Mouse (Mus musculus) testis, adult 2 months (tissue): ENCODE data around the gene Abcc5. TPM values are rescaled to one million over a fixed set of nuclear protein-coding genes. Genes with fewer than 3 reads are reported as not detected.
"Not testable (repeated sequence)": the region's sequence is repeated elsewhere in the genome, so short reads cannot be mapped to it uniquely, and the experiment has no call there.

Experiments
- H3K27ac ChIP-seq: fragments of 200-500 bp; 2 replicates; pipeline ENCODE4 v1.5.1; 2012; ENCODE audit warnings: low read depth, low read length; ENCODE audit not compliant: control insufficient read depth, insufficient read depth
- H3K27me3 ChIP-seq: fragments of 200-500 bp; 2 replicates; pipeline ENCODE4 v1.6.1; 2012; ENCODE audit warnings: mild to moderate bottlenecking, low read length, moderate library complexity; ENCODE audit not compliant: control insufficient read depth, insufficient read depth
- H3K36me3 ChIP-seq: fragments of 200-500 bp; 2 replicates; pipeline ENCODE4 v1.6.1; 2012; ENCODE audit warnings: mild to moderate bottlenecking, low read length; ENCODE audit not compliant: control insufficient read depth, insufficient read depth
- H3K4me1 ChIP-seq: fragments of 200-500 bp; 2 replicates; pipeline ENCODE4 v1.6.1; 2012; ENCODE audit warnings: low read length; ENCODE audit not compliant: control insufficient read depth, insufficient read depth
- H3K4me3 ChIP-seq: fragments of 200-500 bp; 2 replicates; pipeline ENCODE4 v1.5.1; 2012; ENCODE audit warnings: low read depth, mild to moderate bottlenecking, low read length, moderate library complexity, mixed read lengths; ENCODE audit not compliant: control insufficient read depth
- CTCF ChIP-seq: fragments of 200-500 bp; IDR thresholded peaks from 2 replicates; pipeline ENCODE4 v1.5.1; 2012; ENCODE audit warnings: low read depth, mild to moderate bottlenecking, inconsistent platforms, low read length, moderate library complexity; ENCODE audit not compliant: control insufficient read depth, insufficient read depth, insufficient replicate concordance
- POLR2A ChIP-seq: fragments of 200-500 bp; IDR thresholded peaks from 2 replicates; pipeline ENCODE4 v1.6.1; 2012; ENCODE audit warnings: low read depth, mild to moderate bottlenecking, inconsistent platforms, low read length, moderate library complexity; ENCODE audit not compliant: control insufficient read depth
- polyA plus RNA-seq: library from polyadenylated mRNA; depleted of rRNA; stranded (reverse); fragments of >200 nt; gene quantifications from 2 replicates; pipeline ENCODE4 v1.2.3, GENCODE M21; 2012

The Abcc5 gene
- polyA plus RNA-seq, 1 experiment, result 19.8 TPM

DNA sequence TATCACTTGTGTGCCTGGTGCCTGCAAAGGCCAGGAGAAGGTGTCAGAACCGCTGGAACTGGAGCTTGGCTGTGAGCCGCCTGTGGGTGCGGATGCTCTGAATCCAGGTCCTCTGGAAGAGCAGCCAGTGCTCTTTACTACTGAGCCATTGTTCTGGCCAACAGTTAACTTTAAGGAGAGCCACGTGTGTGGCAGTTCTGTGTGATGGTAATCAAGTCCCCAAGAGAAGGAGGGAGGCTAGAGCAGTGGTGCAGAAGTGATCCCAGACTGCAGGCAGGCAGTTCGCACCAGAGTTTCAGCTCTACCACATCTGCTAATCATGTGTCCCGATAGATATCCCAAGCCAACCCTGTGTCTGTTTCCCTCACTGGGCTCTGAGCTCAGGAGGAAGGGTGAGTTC lies 36.0 kb downstream of the Abcc5 start:
- Histone ChIP-seq H3K4me1 (no peaks in the 10 kb centered on the region), H3K36me3 (no peaks in the 10 kb centered on the region), H3K27ac (no peak overlapping the region), H3K27me3 (no peaks in the 10 kb centered on the region), H3K4me3 (no peak overlapping the region)
- TF ChIP-seq POLR2A (no peak), CTCF (no peak)

DNA sequence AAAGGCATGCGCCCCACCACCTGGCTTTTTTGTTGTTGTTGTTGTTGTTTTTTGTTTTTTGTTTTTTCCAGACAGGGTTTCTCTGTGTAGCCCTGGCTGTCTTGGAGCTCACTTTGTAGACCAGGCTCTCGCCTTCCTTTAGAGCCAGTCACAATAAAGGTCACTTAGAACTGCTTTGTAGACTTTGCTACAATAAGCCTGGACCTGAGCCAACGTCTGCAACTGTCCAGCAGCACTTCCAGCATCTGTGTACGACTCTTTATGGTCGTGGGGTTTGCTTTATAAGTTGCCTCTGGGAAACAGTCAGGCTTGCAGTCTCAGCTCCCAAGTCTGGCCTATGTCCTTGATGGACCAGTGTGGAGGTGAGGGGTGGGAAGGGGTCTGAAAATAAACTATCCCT lies 45.2 kb downstream of the Abcc5 start:
- Histone ChIP-seq H3K27ac (no peak overlapping the region), H3K4me1 (no peaks in the 10 kb centered on the region), H3K4me3 (no peak overlapping the region), H3K27me3 (no peaks in the 10 kb centered on the region), H3K36me3 (no peaks in the 10 kb centered on the region)
- TF ChIP-seq CTCF (no peak), POLR2A (no peak)

DNA sequence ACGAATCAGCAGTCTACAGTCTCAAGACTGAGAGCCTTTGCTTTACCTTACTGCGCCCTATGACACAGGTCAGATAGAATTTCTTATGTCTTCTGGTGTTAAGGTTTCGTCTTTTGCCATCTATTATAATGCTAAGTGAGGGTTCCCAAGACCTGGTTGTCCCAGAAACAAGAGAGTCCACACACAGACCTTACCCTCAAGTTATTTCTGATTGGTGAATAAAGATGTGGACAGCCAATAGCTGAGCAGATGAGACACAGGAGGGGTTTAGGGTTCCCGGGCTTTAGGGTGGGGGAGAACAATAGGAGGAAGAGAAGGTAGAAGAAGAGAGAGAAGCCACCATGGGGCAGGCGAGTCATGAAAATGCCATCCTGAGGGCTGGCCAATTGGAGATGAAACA lies 50.9 kb downstream of the Abcc5 start:
- H3K36me3 ChIP-seq, result no peaks in the 10 kb centered on the region; the same call in 1 of the 2 replicates
- no peaks in the 10 kb centered on the region for H3K27me3 ChIP-seq
- H3K4me3 ChIP-seq, result no peak overlapping the region
- TF ChIP-seq CTCF (no peak), POLR2A (no peak)
- H3K4me1 ChIP-seq, result no peaks in the 10 kb centered on the region
- no peak overlapping the region for H3K27ac ChIP-seq

DNA sequence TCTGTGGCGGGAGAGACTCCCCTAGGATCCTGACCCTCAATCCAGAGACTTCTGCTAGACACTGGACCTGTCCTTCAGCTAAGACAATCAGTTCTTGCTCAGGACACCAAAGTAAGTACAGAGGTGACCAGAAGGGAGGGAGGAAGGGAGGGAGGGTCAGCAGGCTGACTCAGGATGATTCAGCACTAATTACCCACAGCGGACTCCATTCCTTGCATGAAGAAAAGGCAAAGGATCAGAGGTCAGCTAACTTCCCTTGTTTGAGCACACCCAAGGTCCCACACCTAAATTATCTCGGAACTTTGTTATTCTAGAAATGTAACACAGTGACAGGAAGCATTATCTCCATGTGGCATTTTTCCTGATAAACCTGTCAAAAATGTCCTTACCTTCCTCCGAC lies 54.5 kb downstream of the Abcc5 start:
- Histone ChIP-seq H3K36me3 (no peaks in the 10 kb centered on the region; the same call in 1 of the 2 replicates), H3K27ac (no peak overlapping the region)
- TF ChIP-seq POLR2A (no peak), CTCF (no peak)

DNA sequence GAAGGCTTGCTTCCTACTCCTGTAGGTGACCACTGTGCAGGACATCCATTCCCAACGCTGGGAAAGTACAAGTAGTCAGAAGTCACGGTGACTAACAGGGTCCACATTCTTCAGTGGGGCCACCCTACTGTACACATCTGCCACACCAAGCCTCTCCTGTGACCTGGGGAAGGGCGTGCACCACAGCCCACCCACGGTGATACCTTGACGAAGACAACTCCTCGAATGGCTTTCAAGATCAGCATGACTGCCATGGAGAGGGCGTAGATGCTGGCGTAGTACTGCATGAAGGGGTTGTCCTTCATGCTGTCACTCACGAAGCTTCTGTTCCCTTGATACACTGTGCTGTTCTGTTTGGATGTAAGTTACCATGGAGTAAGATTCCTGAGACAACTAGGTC lies 58.0 kb downstream of the Abcc5 start:
- H3K36me3 ChIP-seq, result no peaks in the 10 kb centered on the region
- H3K27me3 ChIP-seq, result no peaks in the 10 kb centered on the region
- no peak for TF ChIP-seq CTCF
- TF ChIP-seq POLR2A, result no peak

More for the DNA sequence above, 54.5 kb downstream of the Abcc5 start:
- Histone ChIP-seq H3K27me3 (no peaks in the 10 kb centered on the region), H3K4me3 (no peak overlapping the region), H3K4me1 (no peaks in the 10 kb centered on the region)

DNA sequence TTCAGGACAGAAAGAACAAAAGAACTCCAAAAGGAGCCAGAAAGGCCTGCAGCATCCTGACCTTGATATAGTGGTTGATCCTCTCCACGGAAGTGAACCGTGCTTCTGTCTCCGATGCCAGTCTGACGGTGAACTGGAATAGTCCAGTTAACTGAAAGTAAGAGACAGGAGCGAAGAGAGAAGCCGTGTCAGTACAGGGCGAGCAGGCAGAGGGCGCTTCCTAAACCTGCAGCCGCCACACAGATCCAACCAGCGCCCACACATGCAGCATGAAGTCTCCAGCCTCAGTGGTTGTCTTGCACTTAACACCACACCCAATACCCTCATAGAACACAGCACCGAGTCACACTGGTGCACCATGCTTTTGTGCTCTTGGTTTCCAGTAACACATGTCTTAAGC lies 64.1 kb downstream of the Abcc5 start:
- no peak overlapping the region for H3K27ac ChIP-seq
- H3K4me3 ChIP-seq, result no peak overlapping the region
- H3K4me1 ChIP-seq, result no peaks in the 10 kb centered on the region
- no peaks in the 10 kb centered on the region for H3K27me3 ChIP-seq
- no peak for TF ChIP-seq POLR2A
- TF ChIP-seq CTCF, result no peak
- no peaks in the 10 kb centered on the region for H3K36me3 ChIP-seq

More for the DNA sequence above, 58.0 kb downstream of the Abcc5 start:
- Histone ChIP-seq H3K27ac (no peak overlapping the region), H3K4me3 (no peak overlapping the region), H3K4me1 (no peaks in the 10 kb centered on the region)

DNA sequence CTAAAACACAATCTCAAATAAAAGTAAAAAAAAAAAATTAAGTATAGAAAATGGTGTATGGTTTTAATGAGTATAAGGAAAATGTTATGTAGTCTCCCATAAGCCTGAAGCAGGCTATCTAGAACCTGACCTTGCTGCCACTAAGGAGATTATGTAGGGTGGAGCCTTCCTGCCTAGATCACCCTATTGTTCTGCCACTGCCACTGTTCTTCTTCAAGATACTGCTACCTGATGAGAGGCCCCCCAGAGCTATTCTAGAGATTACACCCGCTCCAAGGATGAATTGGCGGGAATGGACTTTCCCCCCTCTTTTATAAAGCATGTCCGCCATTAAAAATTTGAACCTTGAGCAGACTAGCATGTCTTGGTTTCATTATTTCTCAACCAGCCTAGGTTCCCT lies 64.7 kb downstream of the Abcc5 start:
- not testable (repeated sequence) for H3K27me3 ChIP-seq, H3K4me1 ChIP-seq, H3K36me3 ChIP-seq, H3K27ac ChIP-seq, H3K4me3 ChIP-seq

DNA sequence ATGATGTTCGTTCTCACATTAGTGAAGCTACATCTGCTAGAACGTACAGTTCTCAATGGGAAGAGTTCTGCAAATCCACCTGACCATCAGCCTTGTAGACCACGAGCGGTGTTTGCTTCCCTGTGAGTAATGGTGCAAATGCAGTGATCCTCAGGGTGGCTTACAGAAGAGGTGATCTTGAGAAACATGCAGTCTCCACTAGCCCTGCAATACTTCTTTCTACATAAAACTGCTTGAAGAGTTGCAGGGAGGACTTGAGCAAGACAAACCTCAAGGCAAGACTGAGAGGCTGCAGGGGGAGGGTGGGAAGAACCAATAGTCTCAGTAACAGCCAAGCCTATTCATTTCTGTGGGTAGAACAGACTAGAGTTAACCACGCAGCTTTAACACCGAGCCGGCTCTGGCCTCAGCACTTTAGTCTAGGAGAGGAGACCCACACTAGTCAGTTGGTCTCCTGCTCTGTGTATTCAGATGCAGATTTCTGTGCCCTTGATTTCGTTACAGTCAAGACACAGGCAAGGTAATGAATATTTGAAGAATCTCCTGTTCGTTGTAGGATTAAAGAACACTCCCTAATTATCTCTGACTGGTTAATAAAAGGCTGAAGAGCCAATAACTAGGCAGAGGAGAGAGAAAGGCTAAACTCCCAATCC lies 66.4 kb downstream of the Abcc5 start:
- no peak for TF ChIP-seq CTCF
- TF ChIP-seq POLR2A, result no peak

More for the DNA sequence above, 66.4 kb downstream of the Abcc5 start:
- no peaks in the 10 kb centered on the region for H3K36me3 ChIP-seq
- H3K4me1 ChIP-seq, result no peaks in the 10 kb centered on the region
- H3K27me3 ChIP-seq, result no peaks in the 10 kb centered on the region
- H3K4me3 ChIP-seq, result no peak overlapping the region
- no peak overlapping the region for H3K27ac ChIP-seq
